Mouse (Mus musculus): ENCODE data around the gene Nfe2.

GRCm38 (mm10) chr15:103220785-103221184 is 37.4 kb downstream of the Nfe2 start:
- TF ChIP-seq CTCF (IDR thresholded peaks at IDR 0.05), result no peak
- TF ChIP-seq EP300 (IDR thresholded peaks at IDR 0.05), result no peak

Data from lung, postnatal 0 days (tissue).